Mouse (Mus musculus): ENCODE measurements at regions not wholly inside any gene's neighbourhood (a gene's known extent, or its start where the extent isn't known, plus 50 kb on each side); places are given as distances from the start of the nearest gene placed in this dataset.
A peak's percentile ranks its signal among the peaks of the same experiment; 100 is the strongest.

DNA sequence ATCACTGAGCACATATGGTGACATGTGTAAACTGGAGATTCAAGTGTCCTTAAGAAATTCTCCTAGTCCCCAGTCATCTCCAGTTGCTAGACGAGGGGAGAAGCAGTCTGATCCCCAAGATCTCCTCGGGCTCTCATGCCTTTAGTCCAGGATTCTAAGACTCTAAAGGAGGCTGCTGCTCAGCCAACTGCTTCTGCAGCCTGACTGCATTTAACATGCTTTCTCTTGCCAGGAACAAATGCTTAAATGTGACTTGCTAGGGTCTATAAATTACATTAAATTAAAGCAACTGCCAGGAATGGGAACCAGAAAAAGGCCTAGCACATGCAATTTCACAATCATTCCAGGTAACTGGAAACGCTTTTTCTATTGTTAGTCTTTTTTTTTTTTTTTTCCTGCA is 599.8 kb upstream of the Gcfc2 start:
- no peak overlapping the region for H3K27ac ChIP-seq
- H3K27me3 ChIP-seq: no peaks in the 10 kb centered on the region
- 81% methylated on average over 3 of the region's 3 CpGs for WGBS
- H3K9me3 ChIP-seq: no peaks in the 10 kb centered on the region
- H3K4me1 ChIP-seq: no peaks in the 10 kb centered on the region
- ATAC-seq (ENCODE audit: low FRiP score): no peak
- H3K4me2 ChIP-seq: no peak overlapping the region
- no peak overlapping the region for H3K4me3 ChIP-seq (replicated peaks)
- H3K36me3 ChIP-seq (replicated peaks): no peaks in the 10 kb centered on the region
- no peak overlapping the region for H3K9ac ChIP-seq

DNA sequence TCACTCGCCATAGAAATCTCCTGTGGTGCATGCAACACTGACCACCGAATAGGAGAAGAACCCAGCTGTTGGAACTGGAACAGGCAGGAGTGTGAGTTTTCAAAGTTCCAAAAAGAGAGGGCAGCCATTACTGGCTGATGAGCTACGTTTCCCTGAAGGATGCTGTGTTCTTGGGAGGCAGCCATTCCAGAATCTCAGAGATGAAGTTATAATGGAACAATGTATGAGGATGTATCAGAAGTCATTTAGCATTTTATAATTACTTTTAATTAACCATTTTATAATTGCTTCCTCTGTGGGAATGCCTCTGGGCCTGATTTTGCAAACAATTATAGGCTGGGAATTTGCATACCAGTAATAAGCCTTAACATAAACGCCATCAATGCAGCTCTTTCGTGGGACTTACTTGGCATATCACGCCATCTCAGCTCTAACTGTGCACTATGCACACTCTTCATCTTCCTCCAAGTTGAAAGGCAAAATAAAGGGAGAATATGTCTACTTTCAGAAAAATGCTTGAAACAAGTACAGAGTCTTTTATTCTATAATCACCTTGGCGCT is 559.4 kb upstream of the Gcfc2 start:
- no peak overlapping the region for H3K4me2 ChIP-seq
- 70% methylated on average over 7 of the region's 7 CpGs for WGBS
- H3K4me3 ChIP-seq (replicated peaks): no peak overlapping the region
- no peak for ATAC-seq (ENCODE audit: low FRiP score)
- H3K4me1 ChIP-seq: no peaks in the 10 kb centered on the region
- no peaks in the 10 kb centered on the region for H3K27me3 ChIP-seq
- H3K36me3 ChIP-seq (replicated peaks): no peaks in the 10 kb centered on the region
- no peak overlapping the region for H3K27ac ChIP-seq
- H3K9me3 ChIP-seq: no peaks in the 10 kb centered on the region
- H3K9ac ChIP-seq: no peak overlapping the region

DNA sequence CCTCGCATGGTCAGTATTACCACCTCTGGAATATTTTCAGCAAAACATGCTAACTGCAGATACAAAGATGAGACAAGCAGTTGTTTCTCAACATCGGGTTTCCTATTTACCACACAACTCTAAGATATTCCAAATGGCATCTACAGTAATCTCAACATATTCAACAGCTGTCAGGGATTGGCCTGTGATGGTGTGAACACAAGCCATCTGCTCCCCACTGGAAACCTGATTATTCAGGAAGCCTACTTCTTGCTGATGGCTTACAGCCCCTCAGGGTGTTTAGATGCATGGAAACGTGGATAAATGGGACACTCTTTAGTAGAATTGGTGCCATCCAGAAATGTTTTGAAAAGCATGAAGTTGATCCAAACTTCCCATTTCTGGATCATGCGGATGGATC is 535.0 kb upstream of the Gcfc2 start:
- WGBS: 85% methylated on average over 4 of the region's 4 CpGs
- no peaks in the 10 kb centered on the region for H3K27me3 ChIP-seq
- H3K4me1 ChIP-seq: no peaks in the 10 kb centered on the region
- no peak overlapping the region for H3K27ac ChIP-seq
- H3K36me3 ChIP-seq (replicated peaks): no peaks in the 10 kb centered on the region
- no peaks in the 10 kb centered on the region for H3K9me3 ChIP-seq
- no peak overlapping the region for H3K4me3 ChIP-seq (replicated peaks)
- ATAC-seq (ENCODE audit: low FRiP score): no peak
- H3K4me2 ChIP-seq: no peak overlapping the region
- no peak overlapping the region for H3K9ac ChIP-seq

DNA sequence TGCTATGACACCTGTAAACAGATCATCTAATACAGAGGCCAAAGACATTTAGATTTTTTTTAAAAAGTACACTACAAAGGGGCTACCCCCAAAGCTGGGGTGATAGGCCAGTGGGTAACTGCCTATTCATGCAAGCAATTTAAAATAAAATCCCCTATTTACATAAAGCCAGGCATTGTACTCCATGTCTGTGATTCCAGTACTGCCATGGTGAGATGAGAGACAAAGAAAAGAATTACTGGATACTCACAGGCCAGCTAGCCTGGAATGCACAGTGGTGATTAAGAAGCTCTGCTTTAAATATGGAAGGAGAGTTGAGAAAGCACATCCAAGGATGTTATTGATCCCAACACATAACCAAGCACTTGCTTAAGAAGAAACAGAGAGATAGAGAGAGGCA is 520.3 kb upstream of the Gcfc2 start:
- Histone ChIP-seq H3K4me2 (no peak overlapping the region), H3K4me3 (replicated peaks) (no peak overlapping the region), H3K27me3 (no peaks in the 10 kb centered on the region), H3K4me1 (peaks cover 3% of the 10 kb centered on the region; the same call in 1 of the 2 replicates), H3K9ac (no peak overlapping the region), H3K36me3 (replicated peaks) (no peaks in the 10 kb centered on the region), H3K9me3 (no peaks in the 10 kb centered on the region), H3K27ac (no peak overlapping the region)
- ATAC-seq (ENCODE audit: low FRiP score): 0 out of 2 replicates have a peak, but pooled peaks have one; percentile 41

DNA sequence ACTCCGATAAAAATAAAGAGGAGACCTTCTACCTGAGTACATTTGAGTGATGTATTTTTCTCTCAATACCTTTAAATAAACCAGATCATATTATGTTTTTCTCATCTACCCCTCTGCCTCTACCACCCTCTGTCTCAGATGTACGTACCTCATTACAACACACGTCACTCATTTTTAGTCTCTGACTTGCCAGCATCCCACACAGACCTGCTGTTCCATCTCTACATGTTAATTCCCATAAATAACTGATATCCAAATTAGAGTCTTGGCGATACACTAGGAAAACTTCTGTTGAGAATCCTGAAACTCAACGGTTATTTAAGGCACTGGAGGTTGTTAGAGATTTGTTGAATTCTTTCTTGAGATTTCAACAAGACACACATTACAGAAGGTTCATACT is 509.9 kb upstream of the Gcfc2 start:
- H3K4me3 ChIP-seq (replicated peaks): no peak overlapping the region
- no peak for ATAC-seq (ENCODE audit: low FRiP score)
- H3K4me1 ChIP-seq: no peaks in the 10 kb centered on the region
- no peak overlapping the region for H3K4me2 ChIP-seq
- no peak overlapping the region for H3K27ac ChIP-seq
- H3K9me3 ChIP-seq: no peaks in the 10 kb centered on the region
- no peaks in the 10 kb centered on the region for H3K36me3 ChIP-seq (replicated peaks)
- H3K27me3 ChIP-seq: no peaks in the 10 kb centered on the region
- 91% methylated on average over 5 of the region's 5 CpGs for WGBS
- no peak overlapping the region for H3K9ac ChIP-seq

DNA sequence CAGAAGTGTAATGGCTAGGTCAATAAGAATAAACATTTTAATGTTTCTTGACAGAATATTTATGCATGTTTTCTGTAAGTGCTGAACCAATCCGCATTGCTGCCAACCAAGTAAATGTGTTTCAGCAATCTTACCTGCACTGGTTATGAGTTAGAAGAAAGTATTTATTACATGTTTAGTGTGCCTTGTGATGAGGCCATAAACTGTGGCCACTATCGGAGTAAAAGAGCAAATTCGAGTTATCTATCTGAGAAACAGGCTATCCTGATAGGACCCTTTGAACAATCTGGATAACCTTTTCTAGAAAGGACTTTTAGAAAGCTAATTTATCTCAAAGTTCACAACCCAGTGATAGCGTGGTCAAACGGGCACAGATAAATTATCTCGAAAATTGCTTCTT is 488.7 kb upstream of the Gcfc2 start:
- no peaks in the 10 kb centered on the region for H3K4me1 ChIP-seq
- H3K27ac ChIP-seq: no peak overlapping the region
- ATAC-seq (ENCODE audit: low FRiP score): no peak
- H3K9ac ChIP-seq: no peak overlapping the region
- no peak overlapping the region for H3K4me2 ChIP-seq
- H3K4me3 ChIP-seq (replicated peaks): no peak overlapping the region
- no peaks in the 10 kb centered on the region for H3K27me3 ChIP-seq
- WGBS: 92% methylated on average over 6 of the region's 6 CpGs
- H3K36me3 ChIP-seq (replicated peaks): no peaks in the 10 kb centered on the region
- no peaks in the 10 kb centered on the region for H3K9me3 ChIP-seq

DNA sequence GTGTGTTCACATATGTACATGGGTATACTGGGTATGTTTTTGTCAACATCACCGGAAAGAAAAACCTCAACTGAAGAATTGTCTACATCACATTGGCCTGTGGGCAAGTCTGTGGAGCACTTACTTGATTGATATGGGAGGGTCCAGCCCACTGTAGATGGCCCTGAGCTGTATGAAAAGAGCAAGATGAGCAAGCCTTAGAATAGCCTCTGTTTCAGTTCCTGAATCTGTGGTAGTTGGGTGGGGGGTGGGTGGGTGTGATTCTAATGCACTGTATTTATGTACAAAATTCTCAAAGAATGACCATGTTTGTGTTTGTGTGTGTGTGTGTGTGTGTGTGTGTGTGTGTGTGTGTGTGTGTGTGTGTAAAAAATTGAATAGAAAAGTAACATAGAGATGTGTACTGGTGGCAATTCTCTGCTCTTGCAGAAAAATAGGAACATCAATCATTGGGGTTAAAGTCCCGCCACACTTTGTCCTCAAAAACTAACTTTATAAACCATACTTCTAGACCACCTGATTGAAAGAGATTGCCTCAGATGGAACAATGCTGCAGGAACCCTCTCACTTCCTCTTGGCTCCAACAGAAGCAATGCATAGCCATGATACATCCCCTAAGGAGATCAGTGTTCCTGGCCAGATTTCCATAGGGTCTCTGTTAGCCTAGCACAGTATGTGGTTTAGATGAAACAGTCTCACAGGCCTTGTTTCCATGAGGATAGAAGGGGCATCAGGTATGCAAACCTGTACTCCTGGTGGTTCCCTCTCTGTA is 484.3 kb upstream of the Gcfc2 start:
- Histone ChIP-seq H3K27me3 (no peaks in the 10 kb centered on the region), H3K4me1 (no peaks in the 10 kb centered on the region), H3K4me2 (no peak overlapping the region), H3K9me3 (no peaks in the 10 kb centered on the region), H3K4me3 (replicated peaks) (no peak overlapping the region), H3K27ac (no peak overlapping the region), H3K36me3 (replicated peaks) (no peaks in the 10 kb centered on the region), H3K9ac (no peak overlapping the region)
- no peak for ATAC-seq (ENCODE audit: low FRiP score)
- 98% methylated on average over 2 of the region's 2 CpGs for WGBS

DNA sequence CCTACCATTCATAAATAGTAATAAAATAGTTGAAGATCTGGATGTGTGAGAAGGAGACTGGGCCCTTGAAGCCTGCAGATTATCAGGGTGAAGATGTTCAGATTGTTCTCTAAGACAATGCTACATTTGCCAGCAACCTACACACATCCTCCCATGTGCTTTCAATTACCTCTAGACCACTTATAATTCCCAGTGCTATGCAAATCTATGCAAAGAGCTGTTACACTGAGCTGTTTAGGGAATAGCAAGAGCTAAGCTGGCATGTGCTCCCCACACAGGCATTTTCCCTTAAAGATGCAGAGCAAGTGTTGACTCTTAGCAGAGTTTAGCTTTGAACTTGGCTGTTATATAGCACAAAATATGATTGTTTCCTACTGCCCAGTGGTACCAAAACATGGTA is 482.1 kb upstream of the Gcfc2 start:
- Histone ChIP-seq H3K4me3 (replicated peaks) (no peak overlapping the region), H3K4me2 (no peak overlapping the region), H3K27me3 (no peaks in the 10 kb centered on the region), H3K27ac (no peak overlapping the region), H3K9ac (no peak overlapping the region), H3K4me1 (no peaks in the 10 kb centered on the region), H3K9me3 (no peaks in the 10 kb centered on the region), H3K36me3 (replicated peaks) (no peaks in the 10 kb centered on the region)
- no peak for ATAC-seq (ENCODE audit: low FRiP score)

DNA sequence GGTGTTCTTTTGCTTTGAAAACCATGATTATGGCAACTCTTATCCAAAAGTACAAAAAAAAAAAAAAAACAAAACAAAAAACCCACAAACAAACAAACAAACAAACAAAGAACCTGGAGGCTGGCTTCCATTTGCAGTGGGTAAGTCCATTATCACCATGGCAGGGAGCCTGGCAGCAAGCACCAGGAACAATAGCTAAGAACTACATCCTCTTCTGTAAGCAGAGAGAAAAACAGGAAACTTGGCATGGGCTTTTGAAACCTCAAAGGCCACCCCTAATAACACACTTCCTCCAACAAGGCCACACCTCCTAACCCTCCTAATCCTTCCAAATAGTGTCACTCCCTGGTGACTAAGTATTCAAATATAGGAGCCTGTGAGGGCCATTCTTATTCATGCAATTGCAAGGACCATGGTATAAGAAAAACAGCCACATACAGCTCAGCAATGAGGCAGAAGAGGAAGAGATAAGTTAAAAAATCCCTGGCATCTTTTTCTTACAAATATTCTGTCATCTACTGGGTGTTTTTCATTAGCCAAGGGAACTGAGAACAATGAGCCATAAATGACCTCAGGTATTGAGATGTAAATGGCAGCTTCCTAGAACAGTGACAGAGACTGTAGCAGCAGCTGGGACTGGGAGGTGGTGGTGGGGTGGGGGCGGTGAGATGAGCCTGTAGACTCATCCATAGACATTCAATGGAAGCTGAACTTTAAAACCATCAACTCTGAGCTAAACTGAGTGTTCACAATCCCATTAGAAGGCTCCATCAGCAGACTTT is 477.3 kb upstream of the Gcfc2 start:
- H3K4me3 ChIP-seq (replicated peaks): no peak overlapping the region
- 100% methylated on average over 1 of the region's 1 CpGs for WGBS
- H3K27ac ChIP-seq: no peak overlapping the region
- H3K4me1 ChIP-seq: no peaks in the 10 kb centered on the region
- no peaks in the 10 kb centered on the region for H3K9me3 ChIP-seq
- H3K4me2 ChIP-seq: no peak overlapping the region
- H3K36me3 ChIP-seq (replicated peaks): no peaks in the 10 kb centered on the region
- no peak for ATAC-seq (ENCODE audit: low FRiP score)
- H3K27me3 ChIP-seq: no peaks in the 10 kb centered on the region
- no peak overlapping the region for H3K9ac ChIP-seq

DNA sequence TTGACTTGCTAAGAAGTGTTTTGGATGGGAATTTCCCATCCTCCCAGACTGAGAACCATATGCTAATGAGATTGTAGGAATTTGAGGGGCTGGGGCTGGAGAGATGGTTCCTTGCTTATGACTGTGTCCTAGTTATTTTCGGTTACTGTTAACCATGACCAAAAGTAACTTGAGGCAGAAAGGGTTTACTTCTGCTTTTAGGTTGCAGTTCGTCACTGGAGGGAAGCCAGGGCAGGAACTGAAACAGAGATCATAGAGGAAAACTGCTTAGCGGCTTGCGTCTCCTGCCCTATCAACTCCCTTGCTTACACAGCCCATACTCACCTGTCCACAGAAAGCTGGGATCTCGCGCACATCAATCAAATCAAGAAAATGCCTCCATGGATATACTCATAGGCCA is 475.8 kb upstream of the Gcfc2 start:
- Histone ChIP-seq H3K9ac (no peak overlapping the region), H3K9me3 (no peaks in the 10 kb centered on the region), H3K4me3 (replicated peaks) (no peak overlapping the region), H3K36me3 (replicated peaks) (no peaks in the 10 kb centered on the region), H3K27ac (no peak overlapping the region), H3K4me1 (no peaks in the 10 kb centered on the region), H3K4me2 (no peak overlapping the region), H3K27me3 (no peaks in the 10 kb centered on the region)
- ATAC-seq (ENCODE audit: low FRiP score): no peak
- 95% methylated on average over 6 of the region's 6 CpGs for WGBS

DNA sequence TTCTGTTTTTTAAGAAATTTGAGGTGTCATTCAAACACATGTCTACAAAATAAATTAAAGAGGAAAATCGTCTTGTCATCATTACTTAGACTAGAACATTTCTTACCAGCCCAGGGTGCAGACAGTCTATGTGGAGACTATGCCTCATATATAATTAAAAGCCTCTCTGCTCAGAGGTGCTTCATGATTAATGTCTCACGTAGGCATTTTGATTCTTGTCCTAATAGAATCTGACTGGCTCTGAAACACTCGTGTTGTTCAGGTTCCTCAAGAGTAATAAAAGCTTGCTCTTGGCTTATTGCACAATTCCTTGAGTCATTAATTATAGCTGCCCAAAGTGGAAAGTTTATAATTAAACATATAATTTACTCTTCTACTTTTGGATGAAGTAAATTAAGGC is 475.1 kb upstream of the Gcfc2 start:
- Histone ChIP-seq H3K36me3 (replicated peaks) (no peaks in the 10 kb centered on the region), H3K27me3 (no peaks in the 10 kb centered on the region), H3K4me1 (no peaks in the 10 kb centered on the region), H3K4me2 (no peak overlapping the region), H3K9me3 (no peaks in the 10 kb centered on the region), H3K4me3 (replicated peaks) (no peak overlapping the region), H3K9ac (no peak overlapping the region), H3K27ac (no peak overlapping the region)
- ATAC-seq (ENCODE audit: low FRiP score): no peak
- 72% methylated on average over 3 of the region's 3 CpGs for WGBS

DNA sequence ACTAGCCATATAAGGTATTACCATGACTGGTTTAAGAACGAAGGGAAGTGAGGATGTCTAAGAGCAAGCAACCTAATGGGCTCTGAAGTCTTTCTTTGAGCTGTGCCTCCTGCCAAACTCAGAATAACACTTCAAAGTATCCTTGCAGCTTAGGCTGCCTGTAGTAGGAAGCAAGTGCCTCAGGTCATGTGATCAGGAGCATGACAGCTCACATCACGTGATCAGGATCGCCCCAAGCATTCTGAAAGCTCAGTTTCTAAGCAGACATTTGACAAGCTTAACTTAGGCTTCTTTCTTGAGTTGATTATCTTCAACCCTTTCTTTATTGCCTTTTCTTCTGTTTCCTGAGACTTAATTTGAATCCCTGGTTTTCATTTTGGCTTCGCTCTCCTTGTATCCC is 462.4 kb upstream of the Gcfc2 start:
- Histone ChIP-seq H3K4me1 (no peaks in the 10 kb centered on the region), H3K9me3 (no peaks in the 10 kb centered on the region), H3K27ac (no peak overlapping the region), H3K36me3 (replicated peaks) (no peaks in the 10 kb centered on the region), H3K27me3 (no peaks in the 10 kb centered on the region), H3K9ac (no peak overlapping the region), H3K4me2 (no peak overlapping the region), H3K4me3 (replicated peaks) (no peak overlapping the region)
- 83% methylated on average over 4 of the region's 4 CpGs for WGBS
- no peak for ATAC-seq (ENCODE audit: low FRiP score)

DNA sequence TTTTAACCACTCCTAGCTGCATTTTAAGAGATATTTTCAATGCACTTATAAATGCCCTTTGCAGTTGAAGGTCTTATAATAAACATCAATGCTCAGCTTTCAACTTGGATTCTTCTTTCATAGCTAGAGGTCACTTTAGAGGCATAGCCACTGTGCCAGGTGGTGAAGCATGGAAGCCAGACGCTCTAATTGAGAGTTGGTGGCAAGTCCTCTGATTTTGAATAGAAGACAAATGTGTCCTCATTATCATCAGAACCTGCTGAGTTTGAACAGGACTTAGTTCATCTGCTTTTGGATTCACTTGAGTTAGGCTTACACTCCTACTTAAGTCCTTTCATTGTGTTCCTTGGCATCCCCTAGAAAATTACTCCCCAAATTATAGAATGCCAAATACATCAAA is 459.0 kb upstream of the Gcfc2 start:
- ATAC-seq (ENCODE audit: low FRiP score): no peak
- Histone ChIP-seq H3K4me2 (no peak overlapping the region), H3K27ac (no peak overlapping the region), H3K36me3 (replicated peaks) (no peaks in the 10 kb centered on the region), H3K4me3 (replicated peaks) (no peak overlapping the region), H3K4me1 (no peaks in the 10 kb centered on the region), H3K9ac (no peak overlapping the region), H3K27me3 (no peaks in the 10 kb centered on the region), H3K9me3 (no peaks in the 10 kb centered on the region)
- 85% methylated on average over 1 of the region's 1 CpGs for WGBS

Data from forebrain, embryonic 12.5 days (tissue).